Mouse (Mus musculus): Measurements from ENCODE around the gene Ube2cbp. TPM values are rescaled to one million over a fixed set of nuclear protein-coding genes. Genes with fewer than 3 reads are reported as not detected.

The Ube2cbp gene
- polyA plus RNA-seq, 1 experiment from 2014 or later = 4.1 TPM

- H3K9ac ChIP-seq (ENCODE audit: low read depth, low read length) = no peak overlapping the region
- H3K4me3 ChIP-seq (ENCODE audit: low read depth, low read length) = no peak overlapping the region
- H3K4me1 ChIP-seq (ENCODE audit: control insufficient read depth, insufficient read depth, low read length) = no peaks in the 10 kb centered on the region
- no peaks in the 10 kb centered on the region for H3K36me3 ChIP-seq (ENCODE audit: control insufficient read depth, insufficient read depth, low read length)
- ATAC-seq (ENCODE audit: low read depth) (no peak), DNase-seq (ENCODE audit: low spot score) (no peak)
- H3K4me2 ChIP-seq (ENCODE audit: low read depth, low read length) = no peak overlapping the region
- H3K27ac ChIP-seq (replicated peaks; ENCODE audit: low read depth, low read length) = no peak overlapping the region
- peaks cover 5% of the 10 kb centered on the region; the same call in 1 of the 2 replicates for H3K27me3 ChIP-seq (replicated peaks; ENCODE audit: control insufficient read depth, insufficient read depth, low read length)
- H3K9me3 ChIP-seq (ENCODE audit: control insufficient read depth, low read length) = no peaks in the 10 kb centered on the region
- WGBS = 90% methylated on average over 8 of the region's 8 CpGs
Measured at GRCm38 (mm10) chr9:86447431-86447830, 17.3 kb downstream of the Ube2cbp start.

- Histone ChIP-seq H3K27ac (replicated peaks; ENCODE audit: low read depth, low read length) (no peak overlapping the region), H3K4me2 (ENCODE audit: low read depth, low read length) (no peak overlapping the region), H3K27me3 (replicated peaks; ENCODE audit: control insufficient read depth, insufficient read depth, low read length) (peaks cover 5% of the 10 kb centered on the region; the same call in 1 of the 2 replicates), H3K4me3 (ENCODE audit: low read depth, low read length) (no peak overlapping the region), H3K36me3 (ENCODE audit: control insufficient read depth, insufficient read depth, low read length) (no peaks in the 10 kb centered on the region), H3K9me3 (ENCODE audit: control insufficient read depth, low read length) (no peaks in the 10 kb centered on the region), H3K4me1 (ENCODE audit: control insufficient read depth, insufficient read depth, low read length) (no peaks in the 10 kb centered on the region), H3K9ac (ENCODE audit: low read depth, low read length) (no peak overlapping the region)
- ATAC-seq (ENCODE audit: low read depth) (no peak), DNase-seq (ENCODE audit: low spot score) (no peak)
- 83% methylated on average over 7 of the region's 7 CpGs for WGBS
Measured at GRCm38 (mm10) chr9:86446847-86447246, 17.9 kb downstream of the Ube2cbp start.

GRCm38 (mm10) chr9:86442248-86442647 lies 22.5 kb downstream of the Ube2cbp start:
- Histone ChIP-seq H3K4me2 (ENCODE audit: low read depth, low read length) (no peak overlapping the region), H3K4me1 (ENCODE audit: control insufficient read depth, insufficient read depth, low read length) (no peaks in the 10 kb centered on the region; the same call in 1 of the 2 replicates), H3K4me3 (ENCODE audit: low read depth, low read length) (no peak overlapping the region), H3K27me3 (replicated peaks; ENCODE audit: control insufficient read depth, insufficient read depth, low read length) (no peaks in the 10 kb centered on the region), H3K36me3 (ENCODE audit: control insufficient read depth, insufficient read depth, low read length) (no peaks in the 10 kb centered on the region), H3K9ac (ENCODE audit: low read depth, low read length) (no peak overlapping the region), H3K27ac (replicated peaks; ENCODE audit: low read depth, low read length) (no peak overlapping the region), H3K9me3 (ENCODE audit: control insufficient read depth, low read length) (no peaks in the 10 kb centered on the region)
- DNase-seq (ENCODE audit: low spot score) (no peak), ATAC-seq (ENCODE audit: low read depth) (no peak)
- 91% methylated on average over 4 of the region's 4 CpGs for WGBS

GRCm38 (mm10) chr9:86438337-86439009 lies 26.3 kb downstream of the Ube2cbp start:
- Histone ChIP-seq H3K9ac (ENCODE audit: low read depth, low read length) (no peak overlapping the region), H3K9me3 (ENCODE audit: control insufficient read depth, low read length) (no peaks in the 10 kb centered on the region), H3K27me3 (replicated peaks; ENCODE audit: control insufficient read depth, insufficient read depth, low read length) (no peaks in the 10 kb centered on the region), H3K27ac (replicated peaks; ENCODE audit: low read depth, low read length) (no peak overlapping the region), H3K4me3 (ENCODE audit: low read depth, low read length) (no peak overlapping the region), H3K4me2 (ENCODE audit: low read depth, low read length) (no peak overlapping the region), H3K4me1 (ENCODE audit: control insufficient read depth, insufficient read depth, low read length) (no peaks in the 10 kb centered on the region; the same call in 1 of the 2 replicates), H3K36me3 (ENCODE audit: control insufficient read depth, insufficient read depth, low read length) (no peaks in the 10 kb centered on the region)
- ATAC-seq (ENCODE audit: low read depth) (no peak), DNase-seq (ENCODE audit: low spot score) (no peak)
- WGBS = 60% methylated on average over 11 of the region's 11 CpGs

GRCm38 (mm10) chr9:86436608-86437007 lies 28.1 kb downstream of the Ube2cbp start:
- no peak overlapping the region for H3K4me3 ChIP-seq (ENCODE audit: low read depth, low read length)
- no peak overlapping the region for H3K9ac ChIP-seq (ENCODE audit: low read depth, low read length)
- no peaks in the 10 kb centered on the region for H3K36me3 ChIP-seq (ENCODE audit: control insufficient read depth, insufficient read depth, low read length)
- no peak for DNase-seq (ENCODE audit: low spot score)
- no peaks in the 10 kb centered on the region for H3K9me3 ChIP-seq (ENCODE audit: control insufficient read depth, low read length)
- WGBS = 91% methylated on average over 8 of the region's 8 CpGs
- H3K27me3 ChIP-seq (replicated peaks; ENCODE audit: control insufficient read depth, insufficient read depth, low read length) = no peaks in the 10 kb centered on the region
- H3K27ac ChIP-seq (replicated peaks; ENCODE audit: low read depth, low read length) = no peak overlapping the region
- ATAC-seq (ENCODE audit: low read depth) = no peak
- no peaks in the 10 kb centered on the region; the same call in 1 of the 2 replicates for H3K4me1 ChIP-seq (ENCODE audit: control insufficient read depth, insufficient read depth, low read length)
- no peak overlapping the region for H3K4me2 ChIP-seq (ENCODE audit: low read depth, low read length)

- no peaks in the 10 kb centered on the region for H3K36me3 ChIP-seq (ENCODE audit: control insufficient read depth, insufficient read depth, low read length)
- H3K9ac ChIP-seq (ENCODE audit: low read depth, low read length) = no peak overlapping the region
- no peak for DNase-seq (ENCODE audit: low spot score)
- no peak for ATAC-seq (ENCODE audit: low read depth)
- H3K27me3 ChIP-seq (replicated peaks; ENCODE audit: control insufficient read depth, insufficient read depth, low read length) = no peaks in the 10 kb centered on the region
- no peak overlapping the region for H3K27ac ChIP-seq (replicated peaks; ENCODE audit: low read depth, low read length)
- no peaks in the 10 kb centered on the region for H3K9me3 ChIP-seq (ENCODE audit: control insufficient read depth, low read length)
- no peaks in the 10 kb centered on the region; the same call in 1 of the 2 replicates for H3K4me1 ChIP-seq (ENCODE audit: control insufficient read depth, insufficient read depth, low read length)
- H3K4me3 ChIP-seq (ENCODE audit: low read depth, low read length) = no peak overlapping the region
- WGBS = 94% methylated on average over 3 of the region's 3 CpGs
- no peak overlapping the region for H3K4me2 ChIP-seq (ENCODE audit: low read depth, low read length)
Measured at GRCm38 (mm10) chr9:86435510-86435909, 29.2 kb downstream of the Ube2cbp start.

GRCm38 (mm10) chr9:86423331-86423730 lies 41.4 kb downstream of the Ube2cbp start:
- WGBS = 89% methylated on average over 4 of the region's 4 CpGs
- Histone ChIP-seq H3K27me3 (replicated peaks; ENCODE audit: control insufficient read depth, insufficient read depth, low read length) (no peaks in the 10 kb centered on the region), H3K27ac (replicated peaks; ENCODE audit: low read depth, low read length) (no peak overlapping the region), H3K9me3 (ENCODE audit: control insufficient read depth, low read length) (no peaks in the 10 kb centered on the region), H3K9ac (ENCODE audit: low read depth, low read length) (no peak overlapping the region), H3K36me3 (ENCODE audit: control insufficient read depth, insufficient read depth, low read length) (no peaks in the 10 kb centered on the region), H3K4me3 (ENCODE audit: low read depth, low read length) (no peak overlapping the region), H3K4me2 (ENCODE audit: low read depth, low read length) (no peak overlapping the region), H3K4me1 (ENCODE audit: control insufficient read depth, insufficient read depth, low read length) (no peaks in the 10 kb centered on the region)
- no peak for ATAC-seq (ENCODE audit: low read depth)
- no peak for DNase-seq (ENCODE audit: low spot score)

GRCm38 (mm10) chr9:86419366-86419765 lies 45.4 kb downstream of the Ube2cbp start:
- no peak overlapping the region for H3K27ac ChIP-seq (replicated peaks; ENCODE audit: low read depth, low read length)
- ATAC-seq (ENCODE audit: low read depth) (no peak), DNase-seq (ENCODE audit: low spot score) (no peak)
- 83% methylated on average over 6 of the region's 6 CpGs for WGBS
- no peak overlapping the region for H3K4me2 ChIP-seq (ENCODE audit: low read depth, low read length)
- H3K4me1 ChIP-seq (ENCODE audit: control insufficient read depth, insufficient read depth, low read length) = no peaks in the 10 kb centered on the region
- H3K9ac ChIP-seq (ENCODE audit: low read depth, low read length) = no peak overlapping the region
- no peaks in the 10 kb centered on the region for H3K36me3 ChIP-seq (ENCODE audit: control insufficient read depth, insufficient read depth, low read length)
- H3K27me3 ChIP-seq (replicated peaks; ENCODE audit: control insufficient read depth, insufficient read depth, low read length) = no peaks in the 10 kb centered on the region
- no peaks in the 10 kb centered on the region for H3K9me3 ChIP-seq (ENCODE audit: control insufficient read depth, low read length)
- H3K4me3 ChIP-seq (ENCODE audit: low read depth, low read length) = no peak overlapping the region

- ATAC-seq (ENCODE audit: low read depth) (no peak), DNase-seq (ENCODE audit: low spot score) (no peak)
- WGBS = 100% methylated on average over 1 of the region's 1 CpGs
- no peak overlapping the region for H3K27ac ChIP-seq (replicated peaks; ENCODE audit: low read depth, low read length)
- no peaks in the 10 kb centered on the region for H3K9me3 ChIP-seq (ENCODE audit: control insufficient read depth, low read length)
- H3K4me2 ChIP-seq (ENCODE audit: low read depth, low read length) = no peak overlapping the region
- H3K4me3 ChIP-seq (ENCODE audit: low read depth, low read length) = no peak overlapping the region
- H3K9ac ChIP-seq (ENCODE audit: low read depth, low read length) = no peak overlapping the region
- no peaks in the 10 kb centered on the region for H3K36me3 ChIP-seq (ENCODE audit: control insufficient read depth, insufficient read depth, low read length)
- no peaks in the 10 kb centered on the region for H3K27me3 ChIP-seq (replicated peaks; ENCODE audit: control insufficient read depth, insufficient read depth, low read length)
- H3K4me1 ChIP-seq (ENCODE audit: control insufficient read depth, insufficient read depth, low read length) = no peaks in the 10 kb centered on the region
Measured at GRCm38 (mm10) chr9:86417971-86418370, 46.8 kb downstream of the Ube2cbp start.

Data from embryonic facial prominence, embryonic 14.5 days (tissue).